Mouse (Mus musculus) midbrain, embryonic 11.5 days (tissue): ENCODE measurements around the gene Myod1. TPM values are rescaled to one million over a fixed set of nuclear protein-coding genes. Genes with fewer than 3 reads are reported as not detected.

Source experiments
- ATAC-seq: fragments of 200-750 bp; cut with Nextera tagmentation; 2 replicates; pipeline ENCODE4 v1.8.0; 2017; ENCODE audit warnings: moderate TSS enrichment, moderate library complexity; ENCODE audit not compliant: low FRiP score
- DNase-seq: peaks from one replicate; pipeline ENCODE4 v3.0.0; 2015; ENCODE audit warnings: low spot score; ENCODE audit errors: missing footprints
- H3K27ac ChIP-seq: fragments of 300-500 bp; sonication (generic); 2 replicates; pipeline ENCODE4 v1.5.1; 2014; ENCODE audit warnings: low read depth, low read length
- H3K27me3 ChIP-seq: fragments of 300-500 bp; sonication (generic); 2 replicates; pipeline ENCODE4 v1.6.1; 2014; ENCODE audit warnings: mild to moderate bottlenecking, low read length, moderate library complexity, mixed read lengths; ENCODE audit not compliant: control insufficient read depth, insufficient read depth
- H3K36me3 ChIP-seq: fragments of 300-500 bp; sonication (generic); 2 replicates; pipeline ENCODE4 v1.6.1; 2014; ENCODE audit warnings: mild to moderate bottlenecking, low read length, moderate library complexity, mixed read lengths; ENCODE audit not compliant: control insufficient read depth, insufficient read depth
- H3K4me1 ChIP-seq: fragments of 300-500 bp; sonication (generic); 2 replicates; pipeline ENCODE4 v1.6.1; 2014; ENCODE audit warnings: low read length; ENCODE audit not compliant: control insufficient read depth, insufficient read depth
- H3K4me2 ChIP-seq: fragments of 300-500 bp; sonication (generic); 2 replicates; pipeline ENCODE4 v1.6.1; 2014; ENCODE audit warnings: mild to moderate bottlenecking, moderate library complexity
- H3K4me3 ChIP-seq: fragments of 300-500 bp; sonication (generic); 2 replicates; pipeline ENCODE4 v1.5.1; 2014; ENCODE audit warnings: low read depth, low read length
- H3K9ac ChIP-seq: fragments of 300-500 bp; sonication (generic); 2 replicates; pipeline ENCODE4 v1.6.1; 2014; ENCODE audit warnings: low read length
- H3K9me3 ChIP-seq: fragments of 300-500 bp; sonication (generic); 2 replicates; pipeline ENCODE4 v1.6.1; 2016; ENCODE audit warnings: low read length; ENCODE audit not compliant: control insufficient read depth
- WGBS: fragments of 180-500 bp; shearing (Covaris S2); extraction: QIAGEN DNeasy Blood & Tissue Kit; methylation state at CpG from one replicate; pipeline ENCODE4 v1.1.7; 2014; 5-methylcytosine and 5-hydroxymethylcytosine counted together
- polyA plus RNA-seq: library from polyadenylated mRNA; unstranded; fragments of >200 nt; fragmentation: Nextera tagmentation; extraction: Ambion mirVana; gene quantifications from 2 replicates; pipeline ENCODE4 v1.2.1, GENCODE M21; 2014

Gene Myod1
- polyA plus RNA-seq, 1 experiment from 2014 or later = not detected

DNA sequence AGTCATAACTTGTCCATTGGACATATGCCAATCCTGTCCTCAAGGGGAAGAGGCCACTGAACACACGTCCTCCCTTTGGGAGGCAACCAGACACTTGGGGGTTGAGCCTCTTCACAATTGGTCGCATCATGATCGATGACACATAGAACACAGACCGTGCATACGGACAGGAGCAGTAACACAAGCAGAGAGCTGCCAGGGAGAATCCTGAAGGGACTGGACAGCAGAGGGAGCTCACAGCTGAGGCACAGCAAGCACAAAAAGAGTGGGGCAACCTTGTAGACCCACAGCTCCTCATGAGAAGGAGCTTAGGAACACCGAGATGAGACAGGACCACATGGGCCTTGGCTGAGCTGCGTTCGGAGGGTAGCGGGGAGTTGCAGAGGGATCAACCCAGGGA, 4.4 kb downstream of the Myod1 start:
- peaks cover 2% of the 10 kb centered on the region; the same call in 1 of the 2 replicates for H3K4me1 ChIP-seq
- 73% methylated on average over 9 of the region's 9 CpGs for WGBS
- DNase-seq (no peak), ATAC-seq (no peak)
- peaks cover 32% of the 10 kb centered on the region for H3K27me3 ChIP-seq
- H3K9ac ChIP-seq = no peak overlapping the region
- no peak overlapping the region for H3K27ac ChIP-seq
- no peaks in the 10 kb centered on the region for H3K9me3 ChIP-seq
- H3K4me2 ChIP-seq = no peak overlapping the region
- H3K4me3 ChIP-seq = no peak overlapping the region
- H3K36me3 ChIP-seq = no peaks in the 10 kb centered on the region

DNA sequence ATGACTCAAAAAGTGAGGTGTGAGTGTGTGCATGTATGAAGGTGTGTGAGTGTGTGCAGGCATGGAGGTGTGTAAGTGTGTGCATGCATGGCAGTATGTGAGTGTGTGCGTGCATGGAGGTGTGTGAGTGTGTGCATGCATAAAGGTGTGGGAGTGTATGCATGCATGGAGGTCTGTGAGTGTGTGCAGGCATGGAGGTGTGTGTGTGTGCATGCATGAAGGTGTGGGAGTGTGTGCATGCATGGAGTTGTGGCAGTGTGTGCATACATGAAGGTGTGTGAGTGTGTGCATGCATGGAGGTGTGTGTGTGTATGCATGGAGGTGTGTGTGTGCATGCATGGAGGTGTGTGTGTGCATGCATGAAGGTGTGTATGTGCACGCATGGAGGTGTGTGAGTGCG, 11.2 kb downstream of the Myod1 start:
- Histone ChIP-seq H3K27ac (no peak overlapping the region), H3K36me3 (no peaks in the 10 kb centered on the region), H3K9me3 (no peaks in the 10 kb centered on the region), H3K4me2 (no peak overlapping the region), H3K9ac (no peak overlapping the region), H3K27me3 (no peaks in the 10 kb centered on the region), H3K4me1 (no peaks in the 10 kb centered on the region), H3K4me3 (no peak overlapping the region)
- no peak for DNase-seq
- ATAC-seq = no peak
- 91% methylated on average over 3 of the region's 3 CpGs for WGBS

DNA sequence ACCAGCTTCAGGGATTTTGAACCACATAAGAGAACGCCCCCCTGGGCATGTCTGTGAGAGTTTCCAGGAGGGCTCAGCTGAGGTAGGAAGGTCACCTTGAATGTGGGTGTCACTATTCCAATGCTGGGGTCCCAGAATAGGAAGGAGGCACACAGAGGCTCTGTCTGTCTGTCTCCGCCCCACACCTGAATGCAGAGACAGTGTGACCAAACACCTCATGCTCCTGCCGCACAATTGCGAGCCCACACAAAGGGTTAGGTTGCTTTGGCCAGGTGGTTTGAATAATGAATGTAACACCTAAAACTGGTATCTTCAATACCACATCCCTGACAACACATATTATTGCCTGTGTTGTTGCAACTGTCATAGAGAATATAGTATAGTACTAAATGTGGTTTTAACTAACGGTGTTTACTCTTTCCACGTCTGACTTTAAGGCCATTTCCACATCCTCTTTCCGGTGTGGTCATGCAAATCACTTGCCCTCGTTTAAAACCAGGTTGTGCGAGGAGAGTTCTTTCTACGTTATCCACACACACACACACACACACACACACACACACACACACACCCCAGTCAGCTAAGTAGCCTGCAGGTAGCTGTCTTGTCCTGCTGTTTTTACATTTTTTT, 13.3 kb downstream of the Myod1 start:
- Histone ChIP-seq H3K36me3 (no peaks in the 10 kb centered on the region), H3K4me3 (no peak overlapping the region), H3K27me3 (peaks cover 9% of the 10 kb centered on the region), H3K4me2 (no peak overlapping the region), H3K9ac (no peak overlapping the region), H3K4me1 (no peaks in the 10 kb centered on the region), H3K27ac (no peak overlapping the region), H3K9me3 (no peaks in the 10 kb centered on the region)
- WGBS = 84% methylated on average over 10 of the region's 10 CpGs
- DNase-seq = no peak
- no peak for ATAC-seq

DNA sequence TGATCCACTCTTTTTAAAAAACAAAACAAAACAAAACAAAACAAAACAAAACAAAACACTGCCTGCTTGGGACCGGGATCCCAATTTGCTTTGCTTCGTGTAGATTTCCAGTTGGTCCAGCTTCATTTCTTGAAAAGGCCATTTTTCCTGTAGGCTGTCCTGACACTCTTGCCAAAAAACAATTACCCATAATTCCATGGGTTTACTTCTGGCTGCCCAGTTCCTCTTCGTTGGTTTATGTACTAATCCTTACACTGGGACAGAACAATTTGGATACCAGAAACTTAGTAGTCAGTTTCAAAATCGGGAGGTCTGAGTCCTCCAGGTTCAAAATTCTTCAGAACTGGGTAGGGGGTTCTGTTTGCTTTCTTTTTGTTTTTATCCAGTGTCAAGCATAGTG, 14.0 kb downstream of the Myod1 start:
- ATAC-seq (no peak), DNase-seq (no peak)
- Histone ChIP-seq H3K36me3 (no peaks in the 10 kb centered on the region), H3K27ac (no peak overlapping the region), H3K4me3 (no peak overlapping the region), H3K4me1 (no peaks in the 10 kb centered on the region), H3K9me3 (no peaks in the 10 kb centered on the region), H3K4me2 (no peak overlapping the region), H3K27me3 (peaks cover 16% of the 10 kb centered on the region), H3K9ac (no peak overlapping the region)
- 68% methylated on average over 4 of the region's 4 CpGs for WGBS

DNA sequence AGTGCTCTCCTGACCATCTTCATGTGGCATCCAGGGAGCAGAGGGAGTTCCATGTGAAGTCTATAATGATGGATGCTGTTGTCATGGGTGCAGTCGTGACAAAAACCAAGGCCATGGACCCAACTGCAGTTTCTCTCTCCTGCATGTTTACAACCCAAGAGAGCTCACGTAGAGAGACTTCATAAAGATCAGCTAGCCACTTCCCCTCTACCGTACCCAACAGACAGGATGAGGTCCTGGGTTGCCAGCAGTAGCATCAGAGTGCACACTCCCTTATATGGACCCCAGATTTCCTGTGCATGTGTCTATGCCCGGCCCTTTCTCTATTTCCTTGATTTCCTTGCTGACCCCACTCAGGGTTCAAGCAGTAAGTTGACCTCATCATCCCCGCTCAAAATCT, 15.4 kb downstream of the Myod1 start:
- no peaks in the 10 kb centered on the region for H3K36me3 ChIP-seq

DNA sequence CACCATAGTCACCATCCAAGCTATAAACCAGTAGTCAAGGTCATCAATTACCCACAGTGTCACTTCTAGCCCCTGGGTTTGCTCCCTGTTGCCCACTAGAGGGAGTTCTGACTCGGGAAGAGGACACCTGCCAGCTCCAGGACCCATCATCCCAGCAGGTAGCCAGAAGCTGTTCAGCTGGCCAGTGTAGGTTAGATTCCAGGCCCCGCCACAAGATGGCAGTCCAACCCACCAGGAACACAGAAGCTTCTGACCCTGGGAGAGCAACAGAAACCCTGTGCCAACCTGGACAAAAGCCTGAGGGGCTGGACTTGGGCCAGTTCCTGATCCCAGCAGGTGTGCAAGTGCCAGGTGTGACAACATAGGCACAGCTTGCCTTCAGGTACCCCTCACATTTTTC, 16.8 kb downstream of the Myod1 start:
- peaks cover 41% of the 10 kb centered on the region for H3K27me3 ChIP-seq
- H3K36me3 ChIP-seq = no peaks in the 10 kb centered on the region
- DNase-seq = peak; percentile 99
- H3K9ac ChIP-seq = no peak overlapping the region
- H3K9me3 ChIP-seq = no peaks in the 10 kb centered on the region
- 3% methylated on average over 2 of the region's 2 CpGs for WGBS
- H3K4me3 ChIP-seq = no peak overlapping the region
- H3K4me1 ChIP-seq = peaks cover 4% of the 10 kb centered on the region; the same call in 1 of the 2 replicates
- no peak overlapping the region for H3K27ac ChIP-seq
- 0 out of 2 replicates have a peak, but pooled peaks have one; percentile 14 for ATAC-seq
- no peak overlapping the region for H3K4me2 ChIP-seq

More for the DNA sequence above, 15.4 kb downstream of the Myod1 start:
- 77% methylated on average over 5 of the region's 5 CpGs for WGBS
- Histone ChIP-seq H3K27ac (no peak overlapping the region), H3K9ac (peak overlapping the region; percentile 16; the same call in 1 of the 2 replicates), H3K27me3 (peaks cover 28% of the 10 kb centered on the region), H3K4me3 (no peak overlapping the region), H3K4me2 (no peak overlapping the region), H3K9me3 (no peaks in the 10 kb centered on the region), H3K4me1 (no peaks in the 10 kb centered on the region; the same call in 1 of the 2 replicates)
- no peak for DNase-seq
- no peak for ATAC-seq

DNA sequence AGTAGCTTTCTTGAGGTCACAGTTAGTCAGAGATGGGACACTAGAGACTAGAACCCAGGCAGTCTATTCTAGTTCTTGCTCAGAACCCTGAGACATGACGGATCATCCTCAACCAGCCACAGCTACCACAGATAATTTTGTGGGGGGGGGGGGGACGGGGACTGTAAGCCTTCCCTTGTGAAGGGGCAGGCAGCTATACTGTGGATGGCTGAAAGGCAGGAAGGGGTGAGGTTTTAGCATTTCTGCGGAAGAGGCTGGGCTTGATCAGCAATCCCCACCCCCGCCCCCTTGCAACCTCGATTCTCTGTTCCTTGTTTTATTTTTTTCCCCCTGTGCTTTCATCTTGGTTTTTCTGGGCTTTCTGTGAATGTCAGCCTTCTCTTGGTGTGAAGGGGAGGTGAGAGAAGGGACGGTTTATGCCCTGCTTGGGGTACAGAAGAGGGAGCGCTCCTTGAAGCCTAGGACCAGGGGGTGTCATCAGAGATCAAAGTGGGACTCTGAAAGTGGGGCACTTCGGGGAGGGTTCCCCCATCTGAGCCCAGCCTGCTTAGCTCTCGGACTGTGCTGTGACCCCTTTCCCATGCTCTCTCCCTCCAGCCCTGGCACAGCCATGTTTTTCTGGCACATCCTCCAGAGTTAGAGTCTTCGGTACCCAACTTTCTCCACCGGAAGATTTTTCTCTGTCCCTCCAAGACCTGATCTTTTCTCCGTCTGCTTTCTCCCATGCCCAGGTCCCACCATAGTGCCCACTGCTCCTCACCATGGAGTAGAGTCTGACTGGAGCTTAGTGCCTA, 17.6 kb downstream of the Myod1 start:
- Histone ChIP-seq H3K4me2 (no peak overlapping the region), H3K9me3 (no peaks in the 10 kb centered on the region), H3K9ac (no peak overlapping the region), H3K27ac (no peak overlapping the region), H3K4me1 (peaks cover 4% of the 10 kb centered on the region; the same call in 1 of the 2 replicates), H3K4me3 (no peak overlapping the region), H3K36me3 (no peaks in the 10 kb centered on the region), H3K27me3 (peaks cover 48% of the 10 kb centered on the region)
- DNase-seq = no peak
- no peak for ATAC-seq
- 51% methylated on average over 12 of the region's 12 CpGs for WGBS

DNA sequence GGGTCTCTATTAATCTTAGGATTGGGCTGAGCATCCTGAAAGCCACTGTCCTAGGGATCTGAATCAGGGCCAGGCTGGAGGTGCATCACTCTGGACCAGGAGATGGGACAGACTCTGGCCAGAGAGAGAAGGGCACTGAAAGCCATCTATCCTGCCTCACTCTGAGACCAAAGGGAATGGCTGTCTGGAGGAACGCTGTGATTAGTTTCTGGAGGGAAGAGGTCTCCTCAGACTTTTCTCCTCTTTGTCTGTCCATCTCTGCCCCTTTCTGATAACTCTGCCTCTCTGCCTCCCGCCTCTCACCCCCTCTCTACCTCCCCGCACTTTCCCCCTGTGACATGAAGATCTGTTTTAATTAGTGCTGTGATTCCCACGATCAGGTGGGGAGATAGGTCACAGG, 18.7 kb downstream of the Myod1 start:
- ATAC-seq (no peak), DNase-seq (no peak)
- H3K9ac ChIP-seq = no peak overlapping the region
- peaks cover 4% of the 10 kb centered on the region; the same call in 1 of the 2 replicates for H3K4me1 ChIP-seq
- H3K27me3 ChIP-seq = peaks cover 57% of the 10 kb centered on the region
- WGBS = 72% methylated on average over 4 of the region's 4 CpGs
- H3K4me3 ChIP-seq = no peak overlapping the region
- no peaks in the 10 kb centered on the region for H3K9me3 ChIP-seq
- H3K4me2 ChIP-seq = no peak overlapping the region
- H3K36me3 ChIP-seq = no peaks in the 10 kb centered on the region
- no peak overlapping the region for H3K27ac ChIP-seq

DNA sequence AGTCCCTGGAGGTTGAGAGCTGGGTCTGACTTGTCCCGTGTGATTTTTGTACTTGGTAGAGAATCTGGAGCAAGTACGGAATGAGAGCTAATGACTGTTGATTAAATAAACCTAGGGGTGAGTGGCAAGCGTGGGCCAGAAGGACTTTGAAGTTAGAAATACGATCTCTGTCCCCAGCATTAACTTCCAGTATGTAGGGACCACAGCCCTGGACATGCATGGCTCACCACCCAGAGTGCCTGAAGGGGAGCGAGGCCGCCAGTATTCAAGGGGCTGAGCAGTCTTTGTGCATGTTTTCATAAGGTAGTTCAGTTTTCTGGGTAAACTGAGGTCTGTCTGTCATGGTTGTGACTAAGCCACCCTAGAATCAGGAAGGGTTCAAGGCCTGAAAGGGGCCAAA, 19.3 kb downstream of the Myod1 start:
- 46% methylated on average over 6 of the region's 6 CpGs for WGBS
- Histone ChIP-seq H3K4me3 (no peak overlapping the region), H3K9ac (no peak overlapping the region)

More for the DNA sequence above, 19.3 kb downstream of the Myod1 start:
- DNase-seq = no peak
- Histone ChIP-seq H3K9me3 (no peaks in the 10 kb centered on the region), H3K4me2 (peak overlapping the region; percentile 92), H3K36me3 (no peaks in the 10 kb centered on the region), H3K27me3 (peaks cover 57% of the 10 kb centered on the region), H3K27ac (no peak overlapping the region), H3K4me1 (peaks cover 4% of the 10 kb centered on the region; the same call in 1 of the 2 replicates)
- ATAC-seq = no peak
